Mouse (Mus musculus): Measurements from ENCODE around the gene Gm13285. TPM values are rescaled to one million over a fixed set of nuclear protein-coding genes. Genes with fewer than 3 reads are reported as not detected.

Gene Gm13285
- polyA plus RNA-seq, 1 experiment from 2014 or later, result not detected

Other genes starting within 250 kb of the Gm13285 start
- not detected for gene Ifna15, start 241.4 kb upstream of the Gm13285 start, polyA plus RNA-seq (2014; fragmentation: Illumina TruSeq; extraction: RNeasy Lipid Tissue Mini Kit (QIAGEN cat#74804); ENCODE audit: low read depth, low replicate concordance)
- not detected for gene Ifna14, start 227.9 kb upstream of the Gm13285 start, polyA plus RNA-seq (2014; fragmentation: Illumina TruSeq; extraction: RNeasy Lipid Tissue Mini Kit (QIAGEN cat#74804); ENCODE audit: low read depth, low replicate concordance)
- gene Ifna9, start 207.3 kb upstream of the Gm13285 start, polyA plus RNA-seq (2014; fragmentation: Illumina TruSeq; extraction: RNeasy Lipid Tissue Mini Kit (QIAGEN cat#74804); ENCODE audit: low read depth, low replicate concordance), result not detected
- gene Ifna12, start 196.3 kb upstream of the Gm13285 start, polyA plus RNA-seq (2014; fragmentation: Illumina TruSeq; extraction: RNeasy Lipid Tissue Mini Kit (QIAGEN cat#74804); ENCODE audit: low read depth, low replicate concordance), result not detected
- not detected for gene C87499, start 165.3 kb upstream of the Gm13285 start, polyA plus RNA-seq (2014; fragmentation: Illumina TruSeq; extraction: RNeasy Lipid Tissue Mini Kit (QIAGEN cat#74804); ENCODE audit: low read depth, low replicate concordance)
- gene Ifna13, start 155.2 kb upstream of the Gm13285 start, polyA plus RNA-seq (2014; fragmentation: Illumina TruSeq; extraction: RNeasy Lipid Tissue Mini Kit (QIAGEN cat#74804); ENCODE audit: low read depth, low replicate concordance), result not detected
- not detected for gene Ifna16, start 122.7 kb upstream of the Gm13285 start, polyA plus RNA-seq (2014; fragmentation: Illumina TruSeq; extraction: RNeasy Lipid Tissue Mini Kit (QIAGEN cat#74804); ENCODE audit: low read depth, low replicate concordance)
- not detected for gene Ifna2, start 115.8 kb upstream of the Gm13285 start, polyA plus RNA-seq (2014; fragmentation: Illumina TruSeq; extraction: RNeasy Lipid Tissue Mini Kit (QIAGEN cat#74804); ENCODE audit: low read depth, low replicate concordance)
- gene Ifnab, start 108.3 kb upstream of the Gm13285 start, polyA plus RNA-seq (2014; fragmentation: Illumina TruSeq; extraction: RNeasy Lipid Tissue Mini Kit (QIAGEN cat#74804); ENCODE audit: low read depth, low replicate concordance), result not detected
- not detected for gene Gm26566, start 77.9 kb upstream of the Gm13285 start, polyA plus RNA-seq (2014; fragmentation: Illumina TruSeq; extraction: RNeasy Lipid Tissue Mini Kit (QIAGEN cat#74804); ENCODE audit: low read depth, low replicate concordance)
- 192 TPM for gene Klhl9, start 77.2 kb upstream of the Gm13285 start, polyA plus RNA-seq (2014; fragmentation: Illumina TruSeq; extraction: RNeasy Lipid Tissue Mini Kit (QIAGEN cat#74804); ENCODE audit: low read depth, low replicate concordance)
- gene Gm13271, start 44.8 kb upstream of the Gm13285 start, polyA plus RNA-seq (2014; fragmentation: Illumina TruSeq; extraction: RNeasy Lipid Tissue Mini Kit (QIAGEN cat#74804); ENCODE audit: low read depth, low replicate concordance), result not detected
- not detected for gene Gm13283, start 39.5 kb upstream of the Gm13285 start, polyA plus RNA-seq (2014; fragmentation: Illumina TruSeq; extraction: RNeasy Lipid Tissue Mini Kit (QIAGEN cat#74804); ENCODE audit: low read depth, low replicate concordance)
- gene Gm13290, start 25.8 kb upstream of the Gm13285 start, polyA plus RNA-seq (2014; fragmentation: Illumina TruSeq; extraction: RNeasy Lipid Tissue Mini Kit (QIAGEN cat#74804); ENCODE audit: low read depth, low replicate concordance), result not detected
- not detected for gene Gm13289, start 22.7 kb upstream of the Gm13285 start, polyA plus RNA-seq (2014; fragmentation: Illumina TruSeq; extraction: RNeasy Lipid Tissue Mini Kit (QIAGEN cat#74804); ENCODE audit: low read depth, low replicate concordance)
- gene Gm13272, start 19.8 kb upstream of the Gm13285 start, polyA plus RNA-seq (2014; fragmentation: Illumina TruSeq; extraction: RNeasy Lipid Tissue Mini Kit (QIAGEN cat#74804); ENCODE audit: low read depth, low replicate concordance), result not detected
- not detected for gene Ifnz, start 17.5 kb upstream of the Gm13285 start, polyA plus RNA-seq (2014; fragmentation: Illumina TruSeq; extraction: RNeasy Lipid Tissue Mini Kit (QIAGEN cat#74804); ENCODE audit: low read depth, low replicate concordance)
- not detected for gene Gm13276, start 14.0 kb upstream of the Gm13285 start, polyA plus RNA-seq (2014; fragmentation: Illumina TruSeq; extraction: RNeasy Lipid Tissue Mini Kit (QIAGEN cat#74804); ENCODE audit: low read depth, low replicate concordance)
- not detected for gene Gm13277, start 11.0 kb upstream of the Gm13285 start, polyA plus RNA-seq (2014; fragmentation: Illumina TruSeq; extraction: RNeasy Lipid Tissue Mini Kit (QIAGEN cat#74804); ENCODE audit: low read depth, low replicate concordance)
- gene Gm13278, start 8.1 kb upstream of the Gm13285 start, polyA plus RNA-seq (2014; fragmentation: Illumina TruSeq; extraction: RNeasy Lipid Tissue Mini Kit (QIAGEN cat#74804); ENCODE audit: low read depth, low replicate concordance), result not detected
- gene Gm13275, start 5.2 kb upstream of the Gm13285 start, polyA plus RNA-seq (2014; fragmentation: Illumina TruSeq; extraction: RNeasy Lipid Tissue Mini Kit (QIAGEN cat#74804); ENCODE audit: low read depth, low replicate concordance), result not detected
- gene Gm13279, start 2.3 kb upstream of the Gm13285 start, polyA plus RNA-seq (2014; fragmentation: Illumina TruSeq; extraction: RNeasy Lipid Tissue Mini Kit (QIAGEN cat#74804); ENCODE audit: low read depth, low replicate concordance), result not detected
- gene Gm13287, start 3.6 kb downstream of the Gm13285 start, polyA plus RNA-seq (2014; fragmentation: Illumina TruSeq; extraction: RNeasy Lipid Tissue Mini Kit (QIAGEN cat#74804); ENCODE audit: low read depth, low replicate concordance), result not detected
- gene Gm13288, start 5.9 kb downstream of the Gm13285 start, polyA plus RNA-seq (2014; fragmentation: Illumina TruSeq; extraction: RNeasy Lipid Tissue Mini Kit (QIAGEN cat#74804); ENCODE audit: low read depth, low replicate concordance), result not detected
- not detected for gene Ifna7, start 16.6 kb downstream of the Gm13285 start, polyA plus RNA-seq (2014; fragmentation: Illumina TruSeq; extraction: RNeasy Lipid Tissue Mini Kit (QIAGEN cat#74804); ENCODE audit: low read depth, low replicate concordance)
- not detected for gene Ifna11, start 20.3 kb downstream of the Gm13285 start, polyA plus RNA-seq (2014; fragmentation: Illumina TruSeq; extraction: RNeasy Lipid Tissue Mini Kit (QIAGEN cat#74804); ENCODE audit: low read depth, low replicate concordance)
- not detected for gene Ifna6, start 27.8 kb downstream of the Gm13285 start, polyA plus RNA-seq (2014; fragmentation: Illumina TruSeq; extraction: RNeasy Lipid Tissue Mini Kit (QIAGEN cat#74804); ENCODE audit: low read depth, low replicate concordance)
- gene Ifna5, start 35.9 kb downstream of the Gm13285 start, polyA plus RNA-seq (2014; fragmentation: Illumina TruSeq; extraction: RNeasy Lipid Tissue Mini Kit (QIAGEN cat#74804); ENCODE audit: low read depth, low replicate concordance), result not detected
- gene Ifna4, start 42.2 kb downstream of the Gm13285 start, polyA plus RNA-seq (2014; fragmentation: Illumina TruSeq; extraction: RNeasy Lipid Tissue Mini Kit (QIAGEN cat#74804); ENCODE audit: low read depth, low replicate concordance), result not detected
- gene Ifna1, start 50.4 kb downstream of the Gm13285 start, polyA plus RNA-seq (2014; fragmentation: Illumina TruSeq; extraction: RNeasy Lipid Tissue Mini Kit (QIAGEN cat#74804); ENCODE audit: low read depth, low replicate concordance), result not detected
- gene Ifne, start 80.5 kb downstream of the Gm13285 start, polyA plus RNA-seq (2014; fragmentation: Illumina TruSeq; extraction: RNeasy Lipid Tissue Mini Kit (QIAGEN cat#74804); ENCODE audit: low read depth, low replicate concordance), result not detected